Mouse (Mus musculus) cortical plate, adult 2 months (tissue): ENCODE data around the gene Bcr. TPM values are rescaled to one million over a fixed set of nuclear protein-coding genes. Genes with fewer than 3 reads are reported as not detected.
A peak's percentile ranks its signal among the peaks of the same experiment; 100 is the strongest.
"Not testable (repeated sequence)": the region's sequence is repeated elsewhere in the genome, so short reads cannot be mapped to it uniquely, and the experiment has no call there.

Experiments
- H3K27ac ChIP-seq: fragments of 200-500 bp; 2 replicates; pipeline ENCODE4 v1.5.1; 2012; ENCODE audit warnings: low read length, control low read depth, inconsistent platforms; ENCODE audit not compliant: insufficient read depth
- H3K4me1 ChIP-seq: fragments of 200-500 bp; 2 replicates; pipeline ENCODE4 v1.6.1; 2011; ENCODE audit warnings: low read length; ENCODE audit not compliant: control insufficient read depth, insufficient read depth
- H3K4me3 ChIP-seq: fragments of 200-500 bp; 2 replicates; pipeline ENCODE4 v1.5.1; 2011; ENCODE audit warnings: mild to moderate bottlenecking, low read length, control low read depth; ENCODE audit not compliant: insufficient read depth
- CTCF ChIP-seq: fragments of 200-500 bp; IDR thresholded peaks from 2 replicates; pipeline ENCODE4 v1.5.1; 2011; ENCODE audit warnings: mild to moderate bottlenecking, control low read depth, low read length; ENCODE audit not compliant: insufficient read depth; ENCODE audit errors: extremely low read depth
- POLR2A ChIP-seq: fragments of 200-500 bp; IDR thresholded peaks from 2 replicates; pipeline ENCODE4 v1.6.1; 2011; ENCODE audit warnings: mild to moderate bottlenecking, low read length, control low read depth; ENCODE audit not compliant: insufficient read depth; ENCODE audit errors: extremely low read depth
- polyA plus RNA-seq: library from polyadenylated mRNA; depleted of rRNA; stranded (reverse); fragments of >200 nt; gene quantifications from 2 replicates; pipeline ENCODE4 v1.2.3, GENCODE M21; 2012

The Bcr gene
- polyA plus RNA-seq, 1 experiment, result 78.1 TPM

DNA sequence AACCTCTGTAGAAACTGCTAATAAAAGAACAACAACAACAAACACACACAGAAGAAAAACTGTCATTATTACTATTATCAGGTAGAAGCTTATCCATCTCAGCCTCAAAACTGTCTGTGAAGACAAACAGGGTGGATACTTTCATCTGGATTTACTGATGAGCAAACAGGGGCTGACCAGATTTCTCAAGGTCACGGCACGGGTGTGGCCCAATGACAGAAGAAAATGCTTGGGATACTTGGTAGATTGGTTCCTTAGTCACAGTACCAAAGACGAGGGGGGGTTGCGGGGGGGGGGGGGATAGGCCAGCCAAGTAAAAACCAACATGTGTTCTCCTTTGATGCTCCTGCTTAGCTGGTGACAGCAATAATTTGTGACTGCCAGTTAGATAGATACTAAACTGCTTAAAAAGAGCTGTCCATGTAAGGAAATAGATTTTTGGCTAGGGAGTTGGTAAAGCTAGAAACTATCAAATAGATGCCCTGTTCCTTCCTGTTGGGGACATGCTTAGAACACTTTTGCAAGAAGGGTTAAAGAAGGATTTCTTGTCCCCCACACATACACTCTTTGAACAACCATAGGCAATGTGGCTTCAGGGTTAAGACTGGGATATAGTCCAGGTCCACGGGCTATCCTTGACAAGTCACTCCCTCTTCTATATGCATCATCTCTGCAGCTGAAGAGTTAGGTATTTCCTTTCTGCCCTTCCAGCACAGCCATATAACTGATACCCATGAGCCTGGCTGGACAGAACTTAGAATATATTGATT is 28.9 kb upstream of the Bcr start:
- H3K4me1 ChIP-seq, result peaks cover 3% of the 10 kb centered on the region
- H3K27ac ChIP-seq, result no peak overlapping the region
- H3K4me3 ChIP-seq, result no peak overlapping the region
- TF ChIP-seq CTCF, result no peak
- TF ChIP-seq POLR2A, result no peak

DNA sequence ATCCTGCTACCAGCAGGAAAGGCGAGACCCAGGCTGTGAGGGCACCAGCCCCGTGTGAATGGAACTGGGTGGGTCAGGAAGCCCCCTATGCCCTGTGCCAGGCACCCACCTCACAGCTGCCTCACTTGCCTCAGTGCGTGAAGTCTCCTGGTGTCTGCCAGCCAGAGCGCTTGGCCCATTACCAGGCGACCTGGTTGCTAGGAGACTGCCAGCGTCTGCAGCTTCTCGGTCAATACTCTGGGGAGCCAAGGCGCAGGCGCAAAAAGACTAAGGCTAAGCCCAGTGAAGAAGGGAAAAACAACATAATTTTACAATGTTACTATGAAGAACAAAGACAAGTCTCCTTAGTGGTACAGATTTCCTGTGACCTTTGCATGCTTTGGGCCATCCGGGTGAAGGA is 28.0 kb upstream of the Bcr start, which contains the start of gene Rsph14:
TSS of gene Rsph14 (minus strand) at position 192 of the 400 bp plus-strand sequence.
- Histone ChIP-seq H3K4me1 (peaks cover 3% of the 10 kb centered on the region), H3K27ac (no peak within 1 kb of the TSS), H3K4me3 (peak within 1 kb of the TSS; percentile 24; the same call in 1 of the 2 replicates)
- TF ChIP-seq CTCF (no peak), POLR2A (no peak)

DNA sequence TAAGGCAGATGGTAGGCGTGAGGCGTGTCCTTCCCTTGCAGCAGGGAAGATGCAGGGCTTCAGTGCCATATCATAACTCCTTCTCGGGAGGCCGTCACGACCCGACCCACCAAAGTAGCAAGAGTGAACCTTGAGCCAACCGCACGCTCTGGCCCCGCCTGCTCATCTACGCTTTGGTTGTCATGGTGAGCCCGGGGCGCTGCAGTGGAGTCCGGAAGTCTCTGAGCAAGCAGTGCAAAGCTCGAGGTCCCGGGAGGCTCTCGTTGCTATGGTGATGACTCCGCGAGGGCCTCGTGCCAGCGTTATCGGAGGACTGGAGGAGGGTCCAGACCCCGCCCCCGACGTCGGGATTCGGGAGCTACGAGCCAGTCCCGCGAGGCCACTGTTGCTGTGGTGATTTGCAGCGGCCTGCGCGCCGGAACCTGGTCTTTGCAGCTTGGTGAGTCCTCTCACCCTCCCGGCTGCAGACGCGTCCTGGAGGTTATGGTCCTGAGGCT is 23.5 kb upstream of the Bcr start, which contains the start of gene Rab36:
TSS of gene Rab36 (plus strand) at position 176 of the 497 bp plus-strand sequence.
- peak; percentile 24; the same call in 1 of the 2 replicates for TF ChIP-seq POLR2A
- TF ChIP-seq CTCF, result no peak
- peaks cover 4% of the 10 kb centered on the region for H3K4me1 ChIP-seq
- H3K4me3 ChIP-seq, result peak within 1 kb of the TSS; percentile 50
- H3K27ac ChIP-seq, result no peak within 1 kb of the TSS

DNA sequence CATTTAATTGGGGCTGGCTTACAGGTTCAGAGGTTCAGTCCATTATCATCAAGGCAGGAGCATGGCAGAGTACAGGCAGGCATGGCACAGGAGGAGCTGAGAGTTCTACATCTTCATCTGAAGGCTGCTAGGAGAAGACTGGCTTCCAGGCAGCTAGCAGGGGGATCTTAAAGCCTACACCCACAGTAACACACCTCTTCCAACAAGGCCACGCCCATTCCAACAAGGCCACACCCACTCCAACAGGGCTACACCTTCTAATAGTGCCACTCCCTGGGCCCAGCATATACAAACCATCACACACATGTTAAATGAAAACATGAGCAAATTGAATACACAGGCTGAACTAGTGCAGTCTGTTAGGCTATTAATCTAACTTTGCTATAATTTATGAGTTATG is 18.3 kb upstream of the Bcr start:
- H3K27ac ChIP-seq, H3K4me3 ChIP-seq, H3K4me1 ChIP-seq: not testable (repeated sequence)

GRCm38 (mm10) chr10:75044459-75044858 is 15.9 kb upstream of the Bcr start:
- no peak overlapping the region for H3K27ac ChIP-seq
- no peak overlapping the region for H3K4me3 ChIP-seq
- H3K4me1 ChIP-seq, result no peaks in the 10 kb centered on the region
- TF ChIP-seq POLR2A (no peak), CTCF (no peak)

DNA sequence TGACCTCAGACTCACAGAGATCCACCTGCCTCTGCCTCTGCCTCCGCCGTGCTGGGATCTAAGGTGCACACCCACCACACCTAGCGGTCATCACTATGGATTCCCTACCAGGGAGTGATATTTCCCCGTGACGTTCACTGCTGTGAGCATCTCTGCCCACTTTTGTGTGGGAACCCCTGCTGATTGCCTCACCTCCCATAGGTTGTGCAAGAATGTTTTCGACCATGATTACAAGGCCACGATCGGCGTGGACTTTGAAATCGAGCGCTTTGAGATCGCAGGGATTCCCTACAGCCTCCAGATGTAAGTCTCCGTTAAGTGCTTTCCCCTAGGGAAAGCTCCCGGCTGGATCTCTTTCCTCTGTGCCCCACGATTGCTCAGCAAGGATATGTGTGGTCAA is 14.6 kb upstream of the Bcr start:
- H3K27ac ChIP-seq, result no peak overlapping the region
- TF ChIP-seq POLR2A (no peak), CTCF (no peak)

GRCm38 (mm10) chr10:75048711-75049110 is 11.7 kb upstream of the Bcr start:
- no peak overlapping the region for H3K4me3 ChIP-seq
- no peak overlapping the region for H3K27ac ChIP-seq
- peaks cover 1% of the 10 kb centered on the region; the same call in 1 of the 2 replicates for H3K4me1 ChIP-seq
- TF ChIP-seq CTCF (no peak), POLR2A (no peak)

More for the DNA sequence above, 14.6 kb upstream of the Bcr start:
- H3K4me1 ChIP-seq, result no peaks in the 10 kb centered on the region
- no peak overlapping the region for H3K4me3 ChIP-seq

- no peak overlapping the region for H3K4me3 ChIP-seq
- peaks cover 3% of the 10 kb centered on the region for H3K4me1 ChIP-seq
- TF ChIP-seq POLR2A (no peak), CTCF (no peak)
- H3K27ac ChIP-seq, result no peak overlapping the region
Observed at GRCm38 (mm10) chr10:75051364-75052074, 8.9 kb upstream of the Bcr start.

GRCm38 (mm10) chr10:75052902-75053301 is 7.5 kb upstream of the Bcr start:
- no peak overlapping the region for H3K27ac ChIP-seq
- H3K4me1 ChIP-seq, result peaks cover 3% of the 10 kb centered on the region
- H3K4me3 ChIP-seq, result no peak overlapping the region
- TF ChIP-seq POLR2A (0 out of 2 replicates have a peak, but pooled peaks have one; percentile 3), CTCF (no peak)

- Histone ChIP-seq H3K4me3 (no peak overlapping the region), H3K4me1 (peaks cover 3% of the 10 kb centered on the region), H3K27ac (no peak overlapping the region)
- TF ChIP-seq POLR2A (no peak), CTCF (no peak)
Observed at GRCm38 (mm10) chr10:75053655-75054054, 6.7 kb upstream of the Bcr start.
